Mouse (Mus musculus): ENCODE measurements around the gene Dnaaf1. TPM values are rescaled to one million over a fixed set of nuclear protein-coding genes. Genes with fewer than 3 reads are reported as not detected.

The Dnaaf1 gene
- polyA plus RNA-seq, 1 experiment from 2014 or later, result 0.30 TPM

- Histone ChIP-seq H3K4me3 (replicated peaks; ENCODE audit: low read length) (no peak overlapping the region), H3K9ac (ENCODE audit: low read length) (no peak overlapping the region), H3K4me2 (ENCODE audit: low read depth, low read length) (no peak overlapping the region), H3K36me3 (ENCODE audit: control insufficient read depth, insufficient read depth, low read length) (peaks cover 10% of the 10 kb centered on the region; the same call in 1 of the 2 replicates), H3K9me3 (replicated peaks; ENCODE audit: control insufficient read depth, low read length) (no peaks in the 10 kb centered on the region), H3K27me3 (ENCODE audit: control insufficient read depth, insufficient read depth, low read length) (no peaks in the 10 kb centered on the region), H3K4me1 (ENCODE audit: control insufficient read depth, insufficient read depth, low read length) (peaks cover 21% of the 10 kb centered on the region), H3K27ac (ENCODE audit: low read length) (peak overlapping the region; percentile 43; the same call in 1 of the 2 replicates)
- 60% methylated on average over 7 of the region's 7 CpGs for WGBS
- no peak for ATAC-seq (ENCODE audit: insufficient read depth, low FRiP score)
These were observed 26.4 kb upstream of the Dnaaf1 start for GRCm38 (mm10) chr8:119548560-119549113.

- 67% methylated on average over 2 of the region's 2 CpGs for WGBS
- no peak overlapping the region for H3K4me2 ChIP-seq (ENCODE audit: low read depth, low read length)
- peaks cover 33% of the 10 kb centered on the region for H3K4me1 ChIP-seq (ENCODE audit: control insufficient read depth, insufficient read depth, low read length)
These were observed 22.1 kb upstream of the Dnaaf1 start for GRCm38 (mm10) chr8:119552967-119553366.

GRCm38 (mm10) chr8:119555861-119556260 is 19.2 kb upstream of the Dnaaf1 start:
- Histone ChIP-seq H3K9me3 (replicated peaks; ENCODE audit: control insufficient read depth, low read length) (no peaks in the 10 kb centered on the region), H3K4me2 (ENCODE audit: low read depth, low read length) (no peak overlapping the region), H3K4me1 (ENCODE audit: control insufficient read depth, insufficient read depth, low read length) (peaks cover 28% of the 10 kb centered on the region), H3K4me3 (replicated peaks; ENCODE audit: low read length) (no peak overlapping the region), H3K27ac (ENCODE audit: low read length) (no peak overlapping the region), H3K27me3 (ENCODE audit: control insufficient read depth, insufficient read depth, low read length) (no peaks in the 10 kb centered on the region), H3K9ac (ENCODE audit: low read length) (no peak overlapping the region), H3K36me3 (ENCODE audit: control insufficient read depth, insufficient read depth, low read length) (no peaks in the 10 kb centered on the region)
- no peak for ATAC-seq (ENCODE audit: insufficient read depth, low FRiP score)
- 87% methylated on average over 6 of the region's 6 CpGs for WGBS

More at GRCm38 (mm10) chr8:119552967-119553366, 22.1 kb upstream of the Dnaaf1 start:
- no peak overlapping the region for H3K27ac ChIP-seq (ENCODE audit: low read length)
- H3K9me3 ChIP-seq (replicated peaks; ENCODE audit: control insufficient read depth, low read length), result no peaks in the 10 kb centered on the region
- no peaks in the 10 kb centered on the region for H3K27me3 ChIP-seq (ENCODE audit: control insufficient read depth, insufficient read depth, low read length)
- ATAC-seq (ENCODE audit: insufficient read depth, low FRiP score), result no peak
- no peaks in the 10 kb centered on the region for H3K36me3 ChIP-seq (ENCODE audit: control insufficient read depth, insufficient read depth, low read length)
- no peak overlapping the region for H3K4me3 ChIP-seq (replicated peaks; ENCODE audit: low read length)
- H3K9ac ChIP-seq (ENCODE audit: low read length), result no peak overlapping the region

GRCm38 (mm10) chr8:119557132-119557531 is 17.9 kb upstream of the Dnaaf1 start:
- 70% methylated on average over 9 of the region's 9 CpGs for WGBS
- no peaks in the 10 kb centered on the region for H3K9me3 ChIP-seq (replicated peaks; ENCODE audit: control insufficient read depth, low read length)
- ATAC-seq (ENCODE audit: insufficient read depth, low FRiP score), result no peak

GRCm38 (mm10) chr8:119557821-119558602 is 17.0 kb upstream of the Dnaaf1 start:
- Histone ChIP-seq H3K27me3 (ENCODE audit: control insufficient read depth, insufficient read depth, low read length) (no peaks in the 10 kb centered on the region), H3K36me3 (ENCODE audit: control insufficient read depth, insufficient read depth, low read length) (no peaks in the 10 kb centered on the region), H3K4me3 (replicated peaks; ENCODE audit: low read length) (peak overlapping the region; percentile 80), H3K4me1 (ENCODE audit: control insufficient read depth, insufficient read depth, low read length) (peaks cover 23% of the 10 kb centered on the region), H3K9ac (ENCODE audit: low read length) (peak overlapping the region; percentile 94), H3K4me2 (ENCODE audit: low read depth, low read length) (peak overlapping the region; percentile 57), H3K27ac (ENCODE audit: low read length) (peak overlapping the region; percentile 93), H3K9me3 (replicated peaks; ENCODE audit: control insufficient read depth, low read length) (no peaks in the 10 kb centered on the region)
- WGBS, result under 1% methylated on average over 55 of the region's 55 CpGs
- peak; percentile 91 for ATAC-seq (ENCODE audit: insufficient read depth, low FRiP score)

More at GRCm38 (mm10) chr8:119557132-119557531, 17.9 kb upstream of the Dnaaf1 start:
- Histone ChIP-seq H3K4me3 (replicated peaks; ENCODE audit: low read length) (peak overlapping the region; percentile 80), H3K27ac (ENCODE audit: low read length) (no peak overlapping the region), H3K9ac (ENCODE audit: low read length) (peak overlapping the region; percentile 94), H3K4me2 (ENCODE audit: low read depth, low read length) (peak overlapping the region; percentile 57), H3K4me1 (ENCODE audit: control insufficient read depth, insufficient read depth, low read length) (peaks cover 28% of the 10 kb centered on the region), H3K36me3 (ENCODE audit: control insufficient read depth, insufficient read depth, low read length) (no peaks in the 10 kb centered on the region), H3K27me3 (ENCODE audit: control insufficient read depth, insufficient read depth, low read length) (no peaks in the 10 kb centered on the region)

- H3K27ac ChIP-seq (ENCODE audit: low read length), result peak within 1 kb of the TSS; percentile 93
- WGBS, result 6% methylated on average over 55 of the region's 63 CpGs
- H3K4me3 ChIP-seq (replicated peaks; ENCODE audit: low read length), result peak within 1 kb of the TSS; percentile 80
- peak within 1 kb of the TSS; percentile 65 for H3K4me2 ChIP-seq (ENCODE audit: low read depth, low read length)
- peaks cover 3% of the 10 kb centered on the region; the same call in 1 of the 2 replicates for H3K36me3 ChIP-seq (ENCODE audit: control insufficient read depth, insufficient read depth, low read length)
- peak within 1 kb of the TSS; percentile 94 for H3K9ac ChIP-seq (ENCODE audit: low read length)
- no peaks in the 10 kb centered on the region for H3K27me3 ChIP-seq (ENCODE audit: control insufficient read depth, insufficient read depth, low read length)
- peak; percentile 99 for ATAC-seq (ENCODE audit: insufficient read depth, low FRiP score)
- no peaks in the 10 kb centered on the region for H3K9me3 ChIP-seq (replicated peaks; ENCODE audit: control insufficient read depth, low read length)
- H3K4me1 ChIP-seq (ENCODE audit: control insufficient read depth, insufficient read depth, low read length), result peaks cover 20% of the 10 kb centered on the region
These were observed 16.2 kb upstream of the Dnaaf1 start, which contains the start of gene Mbtps1 for GRCm38 (mm10) chr8:119558603-119559401. Mbtps1 (minus strand) TSS chr8:119558735.

- 89% methylated on average over 6 of the region's 6 CpGs for WGBS
- no peak overlapping the region for H3K4me3 ChIP-seq (replicated peaks; ENCODE audit: low read length)
- H3K36me3 ChIP-seq (ENCODE audit: control insufficient read depth, insufficient read depth, low read length), result peaks cover 5% of the 10 kb centered on the region; the same call in 1 of the 2 replicates
- no peaks in the 10 kb centered on the region for H3K9me3 ChIP-seq (replicated peaks; ENCODE audit: control insufficient read depth, low read length)
- peak overlapping the region; percentile 75 for H3K9ac ChIP-seq (ENCODE audit: low read length)
- H3K27me3 ChIP-seq (ENCODE audit: control insufficient read depth, insufficient read depth, low read length), result no peaks in the 10 kb centered on the region
- peak overlapping the region; percentile 39; the same call in 1 of the 2 replicates for H3K27ac ChIP-seq (ENCODE audit: low read length)
- H3K4me2 ChIP-seq (ENCODE audit: low read depth, low read length), result no peak overlapping the region
- no peak for ATAC-seq (ENCODE audit: insufficient read depth, low FRiP score)
- peaks cover 15% of the 10 kb centered on the region for H3K4me1 ChIP-seq (ENCODE audit: control insufficient read depth, insufficient read depth, low read length)
These were observed 15.7 kb upstream of the Dnaaf1 start for GRCm38 (mm10) chr8:119559402-119559720.

GRCm38 (mm10) chr8:119563849-119564251 is 11.2 kb upstream of the Dnaaf1 start:
- Histone ChIP-seq H3K27ac (ENCODE audit: low read length) (no peak overlapping the region), H3K9me3 (replicated peaks; ENCODE audit: control insufficient read depth, low read length) (no peaks in the 10 kb centered on the region), H3K4me3 (replicated peaks; ENCODE audit: low read length) (no peak overlapping the region), H3K36me3 (ENCODE audit: control insufficient read depth, insufficient read depth, low read length) (peaks cover 13% of the 10 kb centered on the region; the same call in 1 of the 2 replicates), H3K27me3 (ENCODE audit: control insufficient read depth, insufficient read depth, low read length) (no peaks in the 10 kb centered on the region), H3K9ac (ENCODE audit: low read length) (no peak overlapping the region), H3K4me2 (ENCODE audit: low read depth, low read length) (no peak overlapping the region), H3K4me1 (ENCODE audit: control insufficient read depth, insufficient read depth, low read length) (no peaks in the 10 kb centered on the region)
- 93% methylated on average over 14 of the region's 14 CpGs for WGBS
- ATAC-seq (ENCODE audit: insufficient read depth, low FRiP score), result no peak
